Mouse (Mus musculus) olfactory bulb, adult 2 months (tissue): Measurements from ENCODE around the gene Psenen.

Experiments
- CTCF ChIP-seq: fragments of 200-500 bp; IDR thresholded peaks from 2 replicates; pipeline ENCODE4 v1.5.1; 2012; ENCODE audit warnings: low read depth, mild to moderate bottlenecking, low read length, moderate library complexity; ENCODE audit not compliant: insufficient read depth
- POLR2A ChIP-seq: fragments of 200-500 bp; IDR thresholded peaks from 2 replicates; pipeline ENCODE4 v1.6.1; 2012; ENCODE audit warnings: mild to moderate bottlenecking, low read depth, low read length, moderate library complexity; ENCODE audit not compliant: insufficient read depth

DNA sequence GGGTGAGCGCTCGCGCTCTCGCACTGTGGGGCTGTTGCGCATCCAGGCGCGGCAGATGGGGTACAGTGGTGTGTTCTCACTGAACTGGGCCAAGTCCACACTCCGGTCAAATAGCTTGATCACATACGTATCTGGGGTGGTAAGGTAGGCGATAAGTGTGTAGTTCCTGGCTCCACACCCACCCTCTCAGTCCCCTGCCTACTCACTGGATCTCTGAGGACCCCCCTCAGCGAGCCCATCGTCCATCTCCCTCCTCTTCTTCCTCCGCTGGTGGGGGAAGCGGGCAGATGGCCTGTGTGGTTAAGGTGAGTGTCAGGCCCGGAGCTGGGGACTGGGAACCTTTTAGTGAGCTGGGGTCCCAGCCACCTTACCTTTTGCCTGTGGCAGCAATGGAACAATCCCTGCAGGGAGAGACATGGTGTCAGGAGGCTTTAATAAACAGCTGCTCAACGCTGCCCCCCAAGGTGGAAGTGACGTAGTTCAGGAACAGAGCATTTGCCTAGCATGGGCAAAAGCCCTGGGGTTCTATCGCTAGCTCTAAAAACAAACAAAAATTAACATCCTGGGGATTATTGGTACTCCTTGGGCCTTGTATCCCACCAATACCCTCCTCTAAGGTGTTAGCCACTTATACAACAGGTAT, 6.4 kb downstream of the Psenen start:
- TF ChIP-seq CTCF (no peak), POLR2A (no peak)
